Mouse (Mus musculus): ENCODE results near the gene Nbr1. TPM values are rescaled to one million over a fixed set of nuclear protein-coding genes. Genes with fewer than 3 reads are reported as not detected.
A peak's percentile ranks its signal among the peaks of the same experiment; 100 is the strongest.

Nbr1 gene
- 104 and 115 TPM in 2 replicates for polyA plus RNA-seq (2012; rRNA removed)

DNA sequence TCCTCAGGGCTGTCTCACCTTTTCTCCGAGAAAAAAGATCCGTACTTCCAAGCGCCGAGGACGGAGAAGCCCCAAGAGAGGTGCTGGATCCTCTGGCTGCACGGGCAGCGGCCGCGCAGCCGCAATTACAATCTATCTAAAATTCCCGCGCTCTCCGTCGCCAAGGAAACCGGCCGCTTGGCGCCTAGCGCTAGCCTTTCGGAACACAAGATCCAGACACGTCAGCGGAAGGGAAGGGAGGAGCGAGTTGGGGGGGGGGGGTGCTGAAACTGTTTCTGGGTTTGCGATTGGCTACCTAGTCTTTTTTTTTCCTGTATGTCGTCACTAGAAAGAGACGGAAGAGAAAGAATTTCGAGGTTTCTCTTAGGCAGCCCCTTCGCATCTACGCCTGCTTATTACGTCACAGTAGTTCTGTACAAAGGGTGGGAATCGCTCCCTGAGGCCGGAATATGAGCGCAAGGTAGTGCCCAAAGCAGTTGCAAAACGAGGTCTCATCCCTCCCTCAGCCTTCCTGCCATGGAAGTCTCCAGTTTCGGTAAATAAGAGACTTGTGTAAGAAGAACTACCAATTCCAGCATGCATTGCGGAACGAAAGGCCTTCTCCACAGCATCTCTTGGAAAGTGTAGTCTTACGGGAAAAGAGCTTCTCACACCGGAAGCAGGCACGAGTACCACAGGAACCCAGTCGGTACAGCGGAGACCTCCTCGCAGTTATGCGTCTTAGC, at the start of gene Nbr1, which contains the start of gene Brca1:
Gene Nbr1 (plus strand): TSS at position 399 of the 725 bp plus-strand sequence.
Gene Brca1 (minus strand): TSS at position 205 of the 725 bp plus-strand sequence.
- no peak for TF ChIP-seq CTCF (IDR thresholded peaks at IDR 0.05; ENCODE audit: extremely low read depth, insufficient read depth, low read length)
- TF ChIP-seq POLR2A (IDR thresholded peaks at IDR 0.05; ENCODE audit: extremely low read depth, insufficient read depth, low read length), result no peak
- H3K4me3 ChIP-seq (ENCODE audit: insufficient read depth, low read length), result peak within 1 kb of the TSS; percentile 91
- H3K27ac ChIP-seq (ENCODE audit: insufficient read depth, low read length), result peak within 1 kb of the TSS; percentile 97
- peaks cover 2% of the 10 kb centered on the region; the same call in 1 of the 2 replicates for H3K4me1 ChIP-seq (ENCODE audit: control insufficient read depth, insufficient read depth, low read length)

DNA sequence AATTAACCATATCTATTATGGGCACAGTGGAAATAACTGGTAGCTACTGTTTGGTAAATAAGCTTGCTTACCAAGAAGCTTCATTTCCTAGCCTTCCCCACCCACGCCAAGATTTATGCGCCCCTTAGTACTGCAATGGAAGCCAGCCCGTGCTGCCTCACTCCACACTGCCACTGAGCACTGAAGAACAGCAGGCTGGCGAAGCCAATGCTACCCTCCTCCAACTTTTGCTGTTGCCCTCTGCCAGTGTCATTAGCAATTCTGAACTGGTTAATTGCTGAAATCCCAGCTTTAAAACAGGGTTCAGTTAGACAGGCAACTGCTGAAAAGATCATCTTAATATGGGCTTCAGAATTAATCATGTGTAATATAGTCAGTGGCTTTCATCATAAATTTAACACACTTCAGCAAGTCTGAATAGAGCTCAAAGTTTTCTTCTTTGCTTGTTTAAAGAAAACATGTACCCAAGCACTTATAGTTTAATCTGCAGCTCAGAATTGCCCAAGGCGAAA, 45.6 kb upstream of the Nbr1 start:
- no peaks in the 10 kb centered on the region for H3K4me1 ChIP-seq (ENCODE audit: control insufficient read depth, insufficient read depth, low read length)
- H3K27ac ChIP-seq (ENCODE audit: insufficient read depth, low read length), result no peak overlapping the region
- TF ChIP-seq CTCF (IDR thresholded peaks at IDR 0.05; ENCODE audit: extremely low read depth, insufficient read depth, low read length), result no peak
- TF ChIP-seq POLR2A (IDR thresholded peaks at IDR 0.05; ENCODE audit: extremely low read depth, insufficient read depth, low read length), result no peak
- H3K4me3 ChIP-seq (ENCODE audit: insufficient read depth, low read length), result no peak overlapping the region

DNA sequence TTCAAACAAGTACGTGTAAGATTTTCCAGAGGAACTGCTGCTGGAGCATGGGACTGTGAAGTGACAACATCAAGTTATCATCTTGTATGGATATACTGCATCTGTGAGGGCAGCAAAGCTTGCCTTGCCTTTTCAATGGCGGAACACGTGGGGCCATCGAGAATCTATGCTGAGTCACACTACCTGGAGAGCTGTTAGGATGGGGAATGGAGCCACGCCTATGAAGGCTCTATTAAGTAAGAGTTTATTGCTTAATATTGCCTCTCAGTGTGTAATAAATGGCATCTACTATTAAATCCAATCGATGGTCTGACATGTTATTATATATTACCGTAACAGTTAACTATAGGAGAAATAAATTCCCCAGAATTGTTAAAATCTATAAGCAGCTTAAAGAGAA, 44.9 kb upstream of the Nbr1 start:
- H3K4me3 ChIP-seq (ENCODE audit: insufficient read depth, low read length), result no peak overlapping the region
- no peaks in the 10 kb centered on the region for H3K4me1 ChIP-seq (ENCODE audit: control insufficient read depth, insufficient read depth, low read length)
- TF ChIP-seq POLR2A (IDR thresholded peaks at IDR 0.05; ENCODE audit: extremely low read depth, insufficient read depth, low read length) (no peak), CTCF (IDR thresholded peaks at IDR 0.05; ENCODE audit: extremely low read depth, insufficient read depth, low read length) (no peak)
- H3K27ac ChIP-seq (ENCODE audit: insufficient read depth, low read length), result no peak overlapping the region

DNA sequence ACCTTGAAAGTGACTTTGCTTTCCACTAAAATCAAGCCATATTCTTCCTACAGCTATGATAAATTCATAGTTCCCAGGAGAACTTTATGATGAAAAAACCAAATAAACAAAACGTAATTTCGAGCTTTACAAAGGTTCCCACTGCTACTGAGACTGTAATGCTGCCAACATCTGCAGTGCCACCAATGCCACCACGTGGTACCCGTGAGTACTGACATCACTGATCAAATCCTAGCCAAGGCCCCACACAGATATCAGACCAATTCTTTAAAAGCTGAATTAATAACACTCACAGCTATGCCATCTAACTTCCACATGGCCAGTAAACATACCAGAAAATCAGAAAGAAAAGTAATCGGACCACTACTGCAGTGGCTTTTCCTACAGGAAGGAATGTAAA, 33.0 kb upstream of the Nbr1 start:
- Histone ChIP-seq H3K4me3 (ENCODE audit: insufficient read depth, low read length) (no peak overlapping the region), H3K4me1 (ENCODE audit: control insufficient read depth, insufficient read depth, low read length) (no peaks in the 10 kb centered on the region), H3K27ac (ENCODE audit: insufficient read depth, low read length) (no peak overlapping the region)
- TF ChIP-seq POLR2A (IDR thresholded peaks at IDR 0.05; ENCODE audit: extremely low read depth, insufficient read depth, low read length) (no peak), CTCF (IDR thresholded peaks at IDR 0.05; ENCODE audit: extremely low read depth, insufficient read depth, low read length) (peak; percentile 49; the same call in 1 of the 2 replicates)

DNA sequence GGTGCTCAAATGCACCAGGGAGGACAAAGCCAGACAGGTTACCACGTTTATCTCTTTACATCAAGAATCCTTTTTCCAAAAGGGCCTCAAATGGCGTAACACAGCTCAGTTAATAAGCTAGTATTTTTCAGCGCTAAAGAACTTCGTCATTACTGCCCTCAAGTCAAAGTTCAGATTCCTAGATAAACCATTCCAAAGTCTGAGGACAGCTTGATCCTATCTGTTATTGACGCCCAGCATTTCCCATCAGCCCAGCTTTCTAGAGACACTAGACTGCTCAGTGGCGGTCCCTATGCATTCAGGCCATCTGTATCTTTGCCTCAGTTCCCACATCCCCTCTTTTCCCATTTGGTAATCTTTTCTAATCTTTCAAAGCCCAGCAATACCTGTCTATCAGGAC, 32.6 kb upstream of the Nbr1 start:
- no peak overlapping the region for H3K27ac ChIP-seq (ENCODE audit: insufficient read depth, low read length)
- no peaks in the 10 kb centered on the region for H3K4me1 ChIP-seq (ENCODE audit: control insufficient read depth, insufficient read depth, low read length)
- TF ChIP-seq POLR2A (IDR thresholded peaks at IDR 0.05; ENCODE audit: extremely low read depth, insufficient read depth, low read length) (no peak), CTCF (IDR thresholded peaks at IDR 0.05; ENCODE audit: extremely low read depth, insufficient read depth, low read length) (no peak)
- H3K4me3 ChIP-seq (ENCODE audit: insufficient read depth, low read length), result no peak overlapping the region

DNA sequence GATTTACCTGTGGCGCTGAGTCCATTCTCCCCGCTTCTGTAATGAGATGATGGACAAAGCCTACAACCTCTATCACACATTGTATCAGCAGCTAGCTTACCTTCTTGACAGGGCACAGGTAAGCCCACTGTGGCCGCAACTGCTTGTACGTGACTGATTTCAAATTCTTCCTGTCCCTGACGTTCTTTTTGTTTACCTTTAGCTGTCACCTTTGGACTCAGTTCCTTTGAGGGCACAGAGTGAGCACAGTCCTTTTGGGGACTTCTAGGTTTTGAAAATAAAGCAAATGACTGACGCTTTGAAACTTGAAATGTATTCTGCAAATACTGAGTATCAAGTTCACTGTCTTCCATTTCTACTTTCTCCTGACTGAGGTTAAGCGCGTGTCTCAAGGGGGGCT, 27.5 kb upstream of the Nbr1 start:
- H3K4me1 ChIP-seq (ENCODE audit: control insufficient read depth, insufficient read depth, low read length), result no peaks in the 10 kb centered on the region
- no peak overlapping the region for H3K27ac ChIP-seq (ENCODE audit: insufficient read depth, low read length)
- H3K4me3 ChIP-seq (ENCODE audit: insufficient read depth, low read length), result no peak overlapping the region
- no peak for TF ChIP-seq POLR2A (IDR thresholded peaks at IDR 0.05; ENCODE audit: extremely low read depth, insufficient read depth, low read length)
- no peak for TF ChIP-seq CTCF (IDR thresholded peaks at IDR 0.05; ENCODE audit: extremely low read depth, insufficient read depth, low read length)

DNA sequence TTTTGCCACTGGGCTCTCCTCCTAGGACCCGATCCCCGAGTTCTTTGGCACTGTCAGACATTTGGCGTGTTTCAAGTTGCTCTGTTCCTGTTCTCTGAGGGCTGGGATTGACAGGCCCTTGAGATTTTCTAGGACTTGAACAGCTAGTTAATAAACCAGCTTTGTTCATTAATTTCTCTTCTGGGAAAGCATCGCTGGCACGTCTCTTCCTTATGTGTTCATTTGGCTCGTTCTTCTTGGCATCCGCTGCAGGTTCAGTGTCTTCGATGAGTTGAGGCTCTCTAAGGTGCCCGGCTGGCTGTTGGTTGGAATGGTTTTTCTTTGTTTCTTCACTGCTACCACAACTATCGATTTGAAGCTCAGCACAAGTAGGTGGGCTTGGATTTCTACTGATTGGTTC, 26.9 kb upstream of the Nbr1 start:
- H3K27ac ChIP-seq (ENCODE audit: insufficient read depth, low read length), result no peak overlapping the region
- no peak for TF ChIP-seq POLR2A (IDR thresholded peaks at IDR 0.05; ENCODE audit: extremely low read depth, insufficient read depth, low read length)
- TF ChIP-seq CTCF (IDR thresholded peaks at IDR 0.05; ENCODE audit: extremely low read depth, insufficient read depth, low read length), result no peak
- H3K4me3 ChIP-seq (ENCODE audit: insufficient read depth, low read length), result no peak overlapping the region
- H3K4me1 ChIP-seq (ENCODE audit: control insufficient read depth, insufficient read depth, low read length), result no peaks in the 10 kb centered on the region

DNA sequence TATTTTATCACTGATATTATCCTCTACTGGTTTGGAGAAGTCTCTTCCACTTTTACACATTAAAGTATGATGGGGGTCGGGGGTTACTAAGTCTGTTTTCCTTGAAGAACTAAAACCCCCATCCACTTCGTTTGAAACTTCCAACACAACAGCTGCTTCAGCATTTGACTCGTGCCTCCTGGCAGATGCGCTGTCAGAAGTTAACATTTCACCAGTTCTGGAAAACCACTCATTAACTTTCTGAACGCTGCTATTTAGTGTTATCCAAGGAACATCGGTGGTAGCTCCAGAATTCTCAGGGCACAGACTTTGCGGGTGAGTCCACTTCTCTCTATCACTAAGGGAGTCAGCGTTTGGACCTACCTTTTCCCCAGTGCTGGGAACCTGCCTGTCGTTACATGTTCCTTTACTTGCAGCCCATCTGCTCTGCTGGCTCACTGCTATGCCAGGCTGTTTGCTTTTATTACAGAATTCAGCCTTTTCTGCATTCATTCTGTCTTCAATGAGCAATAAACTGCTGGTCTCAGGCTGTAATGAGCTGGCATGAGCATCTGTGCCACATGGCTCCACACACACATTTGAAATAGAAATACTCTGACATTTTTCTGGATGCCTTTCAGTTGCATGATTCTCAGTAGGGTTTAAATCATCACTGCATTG, 25.9 kb upstream of the Nbr1 start:
- Histone ChIP-seq H3K27ac (ENCODE audit: insufficient read depth, low read length) (no peak overlapping the region), H3K4me3 (ENCODE audit: insufficient read depth, low read length) (no peak overlapping the region), H3K4me1 (ENCODE audit: control insufficient read depth, insufficient read depth, low read length) (no peaks in the 10 kb centered on the region)
- TF ChIP-seq POLR2A (IDR thresholded peaks at IDR 0.05; ENCODE audit: extremely low read depth, insufficient read depth, low read length), result no peak
- TF ChIP-seq CTCF (IDR thresholded peaks at IDR 0.05; ENCODE audit: extremely low read depth, insufficient read depth, low read length), result no peak

DNA sequence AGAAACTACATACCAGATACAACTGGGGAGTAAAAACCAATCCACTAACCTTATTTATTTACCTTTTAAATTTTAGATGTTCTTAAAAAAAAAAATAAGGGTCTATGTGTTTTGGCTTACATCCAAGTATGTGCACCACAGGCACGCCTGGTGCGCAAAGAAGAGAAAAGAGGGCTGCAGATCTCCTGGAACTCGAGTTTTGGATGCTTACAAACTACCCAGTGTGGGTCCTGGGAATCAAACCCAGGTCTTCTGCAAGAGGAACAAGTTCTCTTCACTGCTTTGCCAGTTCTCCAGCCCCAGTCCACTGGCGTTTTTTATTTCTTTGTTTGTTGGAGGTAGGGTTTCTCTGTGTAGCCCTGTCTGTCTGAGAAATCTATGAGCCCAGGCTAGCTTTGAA, 25.3 kb upstream of the Nbr1 start:
- Histone ChIP-seq H3K4me1 (ENCODE audit: control insufficient read depth, insufficient read depth, low read length) (no peaks in the 10 kb centered on the region), H3K27ac (ENCODE audit: insufficient read depth, low read length) (no peak overlapping the region), H3K4me3 (ENCODE audit: insufficient read depth, low read length) (no peak overlapping the region)
- TF ChIP-seq CTCF (IDR thresholded peaks at IDR 0.05; ENCODE audit: extremely low read depth, insufficient read depth, low read length) (no peak), POLR2A (IDR thresholded peaks at IDR 0.05; ENCODE audit: extremely low read depth, insufficient read depth, low read length) (no peak)

Data from cortical plate, adult 2 months (tissue).